Mouse (Mus musculus) lung, postnatal 0 days (tissue): Measurements from ENCODE around the gene Cysrt1.

Experiments
- CTCF ChIP-seq: IDR thresholded peaks from 2 replicates; pipeline ENCODE4 v1.5.1; 2016; ENCODE audit warnings: antibody characterized with exemption, mild to moderate bottlenecking
- EP300 ChIP-seq: IDR thresholded peaks from 2 replicates; pipeline ENCODE4 v1.6.1; 2016; ENCODE audit warnings: antibody characterized with exemption, mild to moderate bottlenecking, control low read depth

DNA sequence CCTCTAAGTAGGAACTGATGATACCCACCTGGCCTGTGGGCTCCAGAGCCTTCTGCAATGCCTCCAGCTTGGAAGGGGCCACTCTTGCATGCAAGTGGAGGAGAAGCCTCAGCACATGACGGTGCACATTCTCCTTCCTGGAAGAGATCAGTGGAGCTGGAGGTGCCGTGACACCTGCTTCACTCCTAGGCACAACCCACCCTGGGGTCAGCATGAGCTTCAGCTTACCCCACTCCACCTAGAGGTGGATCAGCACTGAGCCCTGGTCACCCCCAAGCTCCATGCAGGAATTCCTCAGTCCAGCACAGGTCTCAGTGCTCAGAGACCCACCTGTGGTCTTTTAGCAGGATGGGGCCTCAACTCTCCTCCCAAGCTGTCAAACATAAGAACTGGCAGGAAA is 41.6 kb downstream of the Cysrt1 start:
- TF ChIP-seq CTCF: no peak
- TF ChIP-seq EP300: no peak
